Mouse (Mus musculus) spleen, adult 2 months (tissue): ENCODE data around the gene Hfe. TPM values are rescaled to one million over a fixed set of nuclear protein-coding genes. Genes with fewer than 3 reads are reported as not detected.
"Not testable (repeated sequence)": the region's sequence is repeated elsewhere in the genome, so short reads cannot be mapped to it uniquely, and the experiment has no call there.

ENCODE experiments used
- DNase-seq, 2 experiments: peaks; one replicate each; pipeline versions ENCODE4 v3.0.0 to v3.0.0-alpha.2; 2012 to 2021; ENCODE audit warnings: low spot score in 2 of 2, low read depth in 1 of 2
- H3K27ac ChIP-seq: fragments of 200-500 bp; 2 replicates; pipeline ENCODE4 v1.5.1; 2012; ENCODE audit warnings: low read length, inconsistent platforms; ENCODE audit not compliant: insufficient read depth
- H3K27me3 ChIP-seq: fragments of 200-500 bp; 2 replicates; pipeline ENCODE4 v1.6.1; 2012; ENCODE audit warnings: mild to moderate bottlenecking, moderate library complexity, low read length, inconsistent platforms; ENCODE audit not compliant: control insufficient read depth, insufficient read depth
- H3K36me3 ChIP-seq: fragments of 200-500 bp; 2 replicates; pipeline ENCODE4 v1.6.1; 2012; ENCODE audit warnings: mild to moderate bottlenecking, low read length, inconsistent platforms; ENCODE audit not compliant: control insufficient read depth, insufficient read depth
- H3K4me1 ChIP-seq: fragments of 200-500 bp; 2 replicates; pipeline ENCODE4 v1.6.1; 2011; ENCODE audit warnings: inconsistent platforms; ENCODE audit not compliant: control insufficient read depth, insufficient read depth, insufficient read length
- H3K4me3 ChIP-seq: fragments of 200-500 bp; 2 replicates; pipeline ENCODE4 v1.5.1; 2011; ENCODE audit warnings: mild to moderate bottlenecking, inconsistent platforms; ENCODE audit not compliant: insufficient read depth, insufficient read length; ENCODE audit errors: extremely low read depth
- CTCF ChIP-seq: fragments of 200-500 bp; IDR thresholded peaks from 2 replicates; pipeline ENCODE4 v1.5.1; 2011; ENCODE audit warnings: mild to moderate bottlenecking, inconsistent platforms; ENCODE audit not compliant: insufficient read depth, insufficient read length, insufficient replicate concordance; ENCODE audit errors: extremely low read depth
- POLR2A ChIP-seq: fragments of 200-500 bp; IDR thresholded peaks from 2 replicates; pipeline ENCODE4 v1.6.1; 2011; ENCODE audit warnings: low read depth, low read length, inconsistent platforms
- WGBS: fragments of 180-500 bp; shearing (Covaris S2); methylation state at CpG from one replicate; pipeline ENCODE4 v1.1.7; 2018; 5-methylcytosine and 5-hydroxymethylcytosine counted together
- polyA plus RNA-seq: library from polyadenylated mRNA; depleted of rRNA; stranded (reverse); fragments of >200 nt; gene quantifications from 2 replicates; pipeline ENCODE4 v1.2.3, GENCODE M21; 2012

Gene Hfe
- polyA plus RNA-seq, 1 experiment = 26.1 TPM

DNA sequence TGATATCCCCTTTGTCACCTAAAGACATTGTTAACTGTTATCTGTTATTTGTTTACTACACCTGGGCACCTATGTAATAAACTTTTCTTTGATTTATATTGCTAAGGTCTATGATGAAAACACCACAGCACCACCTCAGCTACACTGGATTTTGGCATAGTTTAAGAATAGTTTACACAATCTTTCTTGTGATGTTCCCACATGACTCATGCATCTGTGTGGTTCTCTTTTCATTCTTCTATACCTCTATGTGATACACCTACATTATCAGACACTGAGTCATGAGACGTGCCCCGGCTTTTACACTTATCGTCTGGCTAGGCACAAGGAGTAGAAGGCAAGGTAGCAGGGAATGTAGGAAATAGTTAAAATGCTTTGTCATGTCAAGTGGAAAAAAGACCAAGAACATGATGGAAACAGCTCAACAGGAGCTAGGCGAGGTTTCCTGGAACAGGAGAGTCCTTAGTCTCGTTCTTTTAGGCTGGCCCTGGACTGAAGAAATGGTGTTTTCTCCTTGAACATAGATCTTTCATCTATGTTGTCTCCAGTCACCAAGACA lies 39.0 kb upstream of the Hfe start:
- WGBS = 92% methylated on average over 5 of the region's 5 CpGs
- H3K4me1 ChIP-seq = no peaks in the 10 kb centered on the region; the same call in none of the 2 replicates
- H3K4me3 ChIP-seq = no peak overlapping the region
- H3K27ac ChIP-seq = no peak overlapping the region
- H3K36me3 ChIP-seq = no peaks in the 10 kb centered on the region
- DNase-seq = no peak
- TF ChIP-seq POLR2A (no peak), CTCF (no peak)
- no peaks in the 10 kb centered on the region for H3K27me3 ChIP-seq

DNA sequence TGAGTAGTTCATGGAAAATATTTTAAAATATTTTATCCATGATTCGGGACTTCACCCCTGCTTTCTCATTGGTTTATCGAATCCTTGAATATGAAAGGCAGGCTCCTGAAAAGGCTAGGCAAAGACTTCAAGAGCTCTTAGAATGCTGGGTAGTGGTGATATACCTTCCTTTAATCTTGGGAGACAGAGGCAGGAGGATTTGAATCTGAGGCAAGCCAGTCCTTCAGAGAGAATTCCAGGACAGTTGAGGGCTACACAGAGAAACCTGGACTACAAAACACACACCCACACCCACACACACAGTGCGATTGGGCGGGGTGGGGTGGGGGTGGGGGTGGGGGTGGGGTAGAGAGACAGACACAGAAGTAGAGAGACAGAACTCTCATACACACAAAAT lies 37.2 kb upstream of the Hfe start:
- Histone ChIP-seq H3K4me3 (no peak overlapping the region), H3K36me3 (no peaks in the 10 kb centered on the region; the same call in 1 of the 2 replicates), H3K27ac (no peak overlapping the region), H3K27me3 (no peaks in the 10 kb centered on the region), H3K4me1 (no peaks in the 10 kb centered on the region; the same call in none of the 2 replicates)
- no peak for DNase-seq
- WGBS = 9% methylated on average over 4 of the region's 4 CpGs
- TF ChIP-seq POLR2A (no peak), CTCF (no peak)

DNA sequence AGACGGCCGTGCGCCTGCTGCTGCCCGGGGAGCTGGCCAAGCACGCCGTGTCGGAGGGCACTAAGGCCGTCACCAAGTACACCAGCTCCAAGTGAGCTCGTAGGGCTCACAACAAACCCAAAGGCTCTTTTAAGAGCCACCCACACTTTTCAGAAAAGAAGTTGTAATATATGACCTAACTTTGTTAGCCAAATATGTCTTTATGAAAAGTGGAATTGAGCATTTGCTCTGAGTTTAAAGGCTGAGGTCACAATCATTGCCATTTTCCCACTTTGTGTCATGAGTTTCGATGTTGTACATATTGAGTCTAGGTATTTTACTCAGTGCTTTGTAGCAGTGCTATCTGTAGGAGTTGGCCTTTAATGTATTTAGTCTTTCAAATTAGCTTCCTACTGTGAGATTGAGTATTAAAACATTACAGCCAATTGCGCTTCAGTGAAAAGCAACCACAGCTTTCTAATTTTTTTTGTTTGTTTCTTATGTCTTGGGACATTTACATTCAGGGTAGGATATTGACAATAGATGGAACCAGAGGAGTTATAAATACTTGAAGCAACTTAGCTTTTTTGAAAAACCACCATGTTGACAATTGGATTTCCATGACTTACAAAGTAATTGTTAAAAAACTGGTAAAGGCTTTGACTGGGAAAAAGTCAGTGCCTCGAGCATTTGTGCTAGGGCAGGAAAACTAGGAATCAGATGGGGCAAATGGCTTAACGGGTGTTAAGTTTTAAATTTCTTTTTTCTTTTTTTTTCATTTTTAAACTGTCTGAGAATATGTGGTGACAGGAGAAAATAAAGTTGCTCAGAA lies 36.6 kb upstream of the Hfe start:
- Histone ChIP-seq H3K4me1 (no peaks in the 10 kb centered on the region; the same call in none of the 2 replicates), H3K27me3 (no peaks in the 10 kb centered on the region), H3K4me3 (peak overlapping the region; percentile 34), H3K36me3 (no peaks in the 10 kb centered on the region; the same call in 1 of the 2 replicates), H3K27ac (peak overlapping the region; percentile 92)
- 6% methylated on average over 11 of the region's 13 CpGs for WGBS
- TF ChIP-seq CTCF (no peak), POLR2A (no peak)
- no peak for DNase-seq

DNA sequence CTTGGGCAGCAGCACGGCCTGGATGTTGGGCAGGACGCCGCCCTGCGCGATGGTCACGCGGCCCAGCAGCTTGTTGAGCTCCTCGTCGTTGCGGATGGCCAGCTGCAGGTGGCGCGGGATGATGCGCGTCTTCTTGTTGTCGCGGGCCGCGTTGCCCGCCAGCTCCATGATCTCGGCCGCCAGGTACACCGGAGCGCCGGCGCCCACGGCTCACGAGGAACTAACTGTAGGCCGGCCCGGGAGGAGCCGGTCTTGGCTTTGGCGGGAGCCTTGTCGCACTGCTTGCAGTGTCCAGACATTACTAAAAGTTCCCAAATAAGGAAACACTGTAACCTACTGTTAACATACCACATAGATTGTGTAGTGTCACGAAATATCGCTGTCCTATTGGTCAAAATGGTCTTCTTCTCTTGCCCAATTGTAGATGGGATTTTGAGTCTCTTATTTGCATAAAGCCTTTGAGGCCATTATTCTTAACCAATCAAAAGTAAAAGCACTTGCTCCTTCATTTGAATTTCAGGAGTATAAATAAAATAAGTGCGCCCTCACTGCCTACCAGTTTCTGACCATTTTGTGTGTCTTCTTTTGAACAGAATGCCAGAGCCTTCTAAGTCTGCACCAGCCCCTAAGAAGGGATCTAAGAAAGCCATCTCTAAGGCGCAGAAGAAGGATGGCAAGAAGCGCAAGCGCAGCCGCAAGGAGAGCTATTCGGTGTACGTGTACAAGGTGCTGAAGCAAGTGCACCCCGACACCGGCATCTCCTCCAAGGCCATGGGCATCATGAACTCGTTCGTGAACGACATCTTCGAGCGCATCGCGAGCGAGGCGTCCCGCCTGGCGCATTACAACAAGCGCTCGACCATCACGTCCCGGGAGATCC lies 35.8 kb upstream of the Hfe start, which contains the start of gene Hist1h2bb:
Gene Hist1h2bb (plus strand): TSS at position 534 of the 880 bp plus-strand sequence.
- TF ChIP-seq POLR2A = peak; percentile 24; the same call in 1 of the 2 replicates

DNA sequence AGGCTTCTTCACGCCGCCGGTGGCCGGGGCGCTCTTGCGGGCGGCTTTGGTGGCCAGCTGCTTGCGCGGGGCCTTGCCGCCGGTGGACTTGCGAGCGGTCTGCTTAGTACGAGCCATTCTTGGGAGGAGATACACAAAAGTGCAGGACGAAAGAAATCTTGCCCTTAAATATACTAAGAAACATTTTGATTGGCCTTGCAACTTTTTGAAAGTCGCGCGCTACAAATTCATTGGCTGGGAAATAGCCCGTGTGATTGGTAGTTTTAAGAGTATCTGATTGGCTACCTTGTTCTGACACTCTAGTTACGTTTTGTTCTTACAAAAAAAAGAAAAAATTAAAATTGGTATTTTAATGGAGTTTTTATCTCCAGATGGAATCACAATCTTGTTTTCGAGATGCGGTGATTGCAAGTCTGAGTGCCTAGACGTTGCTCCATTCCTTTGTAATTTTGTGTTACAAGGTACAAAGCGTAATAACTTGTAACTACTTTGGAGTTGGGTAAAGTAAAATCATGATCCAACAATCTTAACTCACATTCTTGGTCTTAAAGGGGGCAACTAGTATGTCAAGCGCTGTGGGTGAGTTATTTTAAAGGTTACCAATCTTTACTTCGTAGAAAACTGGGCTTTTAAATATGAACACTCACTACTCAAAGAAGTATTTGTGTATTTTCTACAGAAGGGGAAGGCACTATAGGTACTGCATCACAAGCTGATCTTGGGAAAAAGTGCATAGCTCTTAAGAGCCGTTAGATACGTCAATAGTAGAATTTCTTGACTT lies 34.9 kb upstream of the Hfe start, which contains the start of gene Hist1h3c:
Gene Hist1h3c (minus strand): TSS at position 222 of the 781 bp plus-strand sequence.
- TF ChIP-seq CTCF (no peak), POLR2A (no peak)
- Histone ChIP-seq H3K4me3 (peak within 1 kb of the TSS; percentile 75), H3K36me3 (no peaks in the 10 kb centered on the region; the same call in 1 of the 2 replicates), H3K27me3 (no peaks in the 10 kb centered on the region), H3K4me1 (no peaks in the 10 kb centered on the region; the same call in none of the 2 replicates), H3K27ac (peak within 1 kb of the TSS; percentile 100)
- WGBS = under 1% methylated on average over 28 of the region's 28 CpGs
- peak; percentile 83 to 85 for DNase-seq

More for the DNA sequence above, 35.8 kb upstream of the Hfe start, which contains the start of gene Hist1h2bb:
- H3K27ac ChIP-seq = peak within 1 kb of the TSS; percentile 100
- not testable (repeated sequence) for H3K4me1 ChIP-seq, H3K36me3 ChIP-seq, H3K27me3 ChIP-seq
- DNase-seq = peak; percentile 50 to 91
- WGBS = under 1% methylated on average over 40 of the region's 58 CpGs
- peak within 1 kb of the TSS; percentile 75 for H3K4me3 ChIP-seq
